ENCODE assay signal across 8 mouse cellular contexts in genomic region chr6:115601322-115601714, GRCm38 (mm10). TPM values are rescaled to one million over a fixed set of nuclear protein-coding genes. Genes with fewer than 3 reads are reported as not detected.
DNase-seq lines count a peak whose midpoint lies in the region; ATAC-seq lines count a peak whose summit lies in the region.

No protein-coding gene starts in this region.

- no peak overlapping the region for H3K27ac ChIP-seq in liver, embryonic 12.5 days

- H3K9me3 ChIP-seq in liver, embryonic 12.5 days (replicated peaks), result peaks cover 5% of the 10 kb centered on the region; the same call in 1 of the 2 replicates

- H3K4me3 ChIP-seq in liver, embryonic 12.5 days, result peak overlapping the region; percentile 90

- WGBS in liver, embryonic 12.5 days (ENCODE audit: insufficient replicate concordance), result 62% methylated on average over 4 of the region's 4 CpGs

- ATAC-seq in CD4-positive, CD25-positive, alpha-beta regulatory T cell, adult 4 months, result no peak
- no peak for ATAC-seq in liver, embryonic 12.5 days

- H3K4me2 ChIP-seq in liver, embryonic 12.5 days, result peak overlapping the region; percentile 83

- H3K36me3 ChIP-seq in liver, embryonic 12.5 days, result peaks cover 11% of the 10 kb centered on the region; the same call in 1 of the 2 replicates

- peak; percentile 49 for DNase-seq in CD4-positive, CD25-positive, alpha-beta regulatory T cell, adult 2 months (ENCODE audit: low read depth, low spot score)
- peak; percentile 50 for DNase-seq in thymus, postnatal 14 days
- no peak for DNase-seq in thymus, postnatal 25 days
- DNase-seq in testis, postnatal 14 days (ENCODE audit: low spot score), result peak; percentile 26
- no peak for DNase-seq in retina, embryonic 14.5 days (ENCODE audit: low spot score)
- no peak for DNase-seq in gastrocnemius, adult 18-20 months (ENCODE audit: low spot score)

- no peak overlapping the region for H3K9ac ChIP-seq in liver, embryonic 12.5 days

- peaks cover 16% of the 10 kb centered on the region for H3K4me1 ChIP-seq in liver, embryonic 12.5 days

- no peaks in the 10 kb centered on the region for H3K27me3 ChIP-seq in liver, embryonic 12.5 days (replicated peaks)

RNA-seq across cellular contexts. Expression of gene Mkrn2, which starts 0.4 kb away (rescaled TPM):
- 10 to 100 TPM; 42.2 to 45.6 TPM for polyA plus RNA-seq in CD4-positive, CD25-positive, alpha-beta regulatory T cell, adult 4 months (2017; shearing (Covaris generic))
- 14.4 and 15.3 TPM in 2 replicates for polyA plus RNA-seq in liver, embryonic 12.5 days (2016; fragmentation: Nextera tagmentation; extraction: Ambion mirVana)
- 10 to 100 TPM; 52.8 to 52.9 TPM for total RNA-seq in gastrocnemius, adult 18-20 months (2021)

RNA-seq across cellular contexts. Expression of gene Mkrn2os, which starts 8.9 kb away (rescaled TPM):
- polyA plus RNA-seq in CD4-positive, CD25-positive, alpha-beta regulatory T cell, adult 4 months (2017; shearing (Covaris generic)), result under 1 TPM in 1 of 2 experiments, not detected in 1; 0.70 TPM
- polyA plus RNA-seq in liver, embryonic 12.5 days (2016; fragmentation: Nextera tagmentation; extraction: Ambion mirVana), result 4.9 and 5.1 TPM in 2 replicates
- under 1 TPM in 1 of 2 experiments, not detected in 1; 0.11 TPM for total RNA-seq in gastrocnemius, adult 18-20 months (2021)

RNA-seq across cellular contexts. Expression of gene Tsen2, which starts 56.9 kb away (rescaled TPM):
- polyA plus RNA-seq in CD4-positive, CD25-positive, alpha-beta regulatory T cell, adult 4 months (2017; shearing (Covaris generic)), result 10 to 100 TPM; 13.0 to 16.5 TPM
- 19.7 and 20.7 TPM in 2 replicates for polyA plus RNA-seq in liver, embryonic 12.5 days (2016; fragmentation: Nextera tagmentation; extraction: Ambion mirVana)
- total RNA-seq in gastrocnemius, adult 18-20 months (2021), result 1 to 10 TPM; 5.1 to 7.4 TPM

Comparison
In these comparisons a context has a peak if more than half of its experiments do, and no peak if none do; other contexts are left out.
1. DNase-seq: peak in CD4-positive, CD25-positive, alpha-beta regulatory T cell, adult 2 months (single experiment), thymus, postnatal 14 days (single experiment) and testis, postnatal 14 days (single experiment); none in thymus, postnatal 25 days (single experiment), retina, embryonic 14.5 days (single experiment) and gastrocnemius, adult 18-20 months (single experiment).